Mouse (Mus musculus): ENCODE measurements around the gene Pef1. TPM values are rescaled to one million over a fixed set of nuclear protein-coding genes. Genes with fewer than 3 reads are reported as not detected.

Gene Pef1
- polyA plus RNA-seq, 1 experiment = 118 TPM

- no peak overlapping the region for H3K4me3 ChIP-seq (replicated peaks; ENCODE audit: extremely low read depth, low read depth, low read length)
- H3K4me1 ChIP-seq (ENCODE audit: control insufficient read depth, insufficient read depth, low read length) = no peaks in the 10 kb centered on the region
- DNase-seq = no peak
- no peak for TF ChIP-seq POLR2A (IDR thresholded peaks at IDR 0.05; ENCODE audit: borderline replicate concordance, extremely low read depth, low read depth, low read length)
- no peak for TF ChIP-seq CTCF (IDR thresholded peaks at IDR 0.05; ENCODE audit: insufficient read depth, low read length)
- 77% methylated on average over 3 of the region's 3 CpGs for WGBS
Observed at GRCm38 (mm10) chr4:130154250-130154649, 51.9 kb downstream of the Pef1 start.

DNA sequence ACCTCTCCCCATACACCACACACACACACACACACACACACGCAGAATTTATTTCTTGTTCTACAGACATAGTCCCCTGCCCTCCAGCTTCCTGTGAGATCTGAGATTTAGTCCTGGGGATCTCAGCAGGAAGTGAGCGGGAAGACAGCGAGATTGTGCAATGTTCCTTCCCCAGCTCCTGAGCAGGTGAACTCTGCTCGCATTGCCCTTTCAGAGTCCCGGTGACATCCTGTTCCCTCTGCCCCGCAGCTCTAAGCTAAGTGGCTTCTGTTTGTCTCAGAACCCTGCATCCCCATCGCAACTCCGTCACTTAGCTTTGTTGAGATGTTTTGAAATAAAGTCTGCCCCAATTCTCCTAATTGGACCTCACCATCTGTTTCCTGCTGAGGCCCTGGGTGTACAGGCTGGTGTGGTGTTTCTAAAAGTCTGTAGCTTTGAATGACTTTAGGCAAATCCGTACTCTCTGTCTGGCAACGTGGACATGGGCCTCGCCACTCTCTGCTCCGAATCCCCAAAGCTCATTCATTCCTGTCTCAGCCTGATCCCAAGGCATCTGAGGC lies 54.5 kb downstream of the Pef1 start:
- TF ChIP-seq POLR2A (IDR thresholded peaks at IDR 0.05; ENCODE audit: borderline replicate concordance, extremely low read depth, low read depth, low read length) (no peak), CTCF (IDR thresholded peaks at IDR 0.05; ENCODE audit: insufficient read depth, low read length) (no peak)
- no peak for DNase-seq
- no peak overlapping the region for H3K4me3 ChIP-seq (replicated peaks; ENCODE audit: extremely low read depth, low read depth, low read length)
- no peaks in the 10 kb centered on the region for H3K4me1 ChIP-seq (ENCODE audit: control insufficient read depth, insufficient read depth, low read length)
- WGBS = 54% methylated on average over 12 of the region's 12 CpGs

DNA sequence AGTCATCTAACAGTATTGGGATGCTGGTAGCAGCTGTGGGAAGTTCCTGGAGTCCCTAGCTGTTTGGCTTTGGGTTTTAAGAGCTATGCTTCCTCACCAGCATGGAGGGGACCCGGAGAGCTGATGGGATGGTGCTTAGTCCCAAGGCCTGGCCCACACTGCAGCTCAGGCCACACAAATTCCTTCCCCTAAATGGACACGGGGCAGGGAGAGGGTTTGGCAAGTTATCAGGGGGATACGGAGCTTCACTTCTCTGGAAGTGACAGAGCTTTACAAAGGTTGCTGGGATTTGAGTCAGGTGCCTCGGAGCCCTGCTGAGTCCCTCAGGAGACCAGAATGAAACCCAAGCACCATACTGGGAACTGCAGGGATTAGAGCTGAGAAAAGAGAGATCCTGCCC lies 59.0 kb downstream of the Pef1 start:
- no peak for DNase-seq
- TF ChIP-seq POLR2A (IDR thresholded peaks at IDR 0.05; ENCODE audit: borderline replicate concordance, extremely low read depth, low read depth, low read length) = no peak
- no peak for TF ChIP-seq CTCF (IDR thresholded peaks at IDR 0.05; ENCODE audit: insufficient read depth, low read length)
- WGBS = 55% methylated on average over 4 of the region's 4 CpGs

DNA sequence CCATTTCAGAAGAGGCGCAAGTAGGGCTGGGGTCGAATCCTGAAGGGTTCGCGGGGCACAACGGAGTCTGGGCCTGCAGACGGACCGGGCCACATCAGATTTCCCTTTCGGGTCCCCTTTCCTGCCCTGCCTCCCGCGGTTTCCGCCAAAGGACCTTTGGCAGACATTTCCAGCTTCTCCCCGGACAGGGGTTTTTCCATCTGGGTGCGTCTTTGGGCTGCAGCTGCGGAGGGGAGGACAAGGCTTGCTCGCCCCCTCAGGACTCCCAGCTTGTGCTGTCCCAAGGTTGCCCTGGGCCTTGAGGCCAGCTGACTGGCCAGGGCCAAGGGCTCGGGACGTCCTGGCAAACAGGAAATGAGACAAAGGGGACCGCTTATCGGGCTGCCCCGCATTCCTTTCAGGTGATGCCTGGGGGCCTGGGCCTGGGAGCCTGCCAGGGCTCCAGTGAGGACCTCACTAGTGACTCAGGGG lies 61.1 kb downstream of the Pef1 start:
- Histone ChIP-seq H3K4me1 (ENCODE audit: control insufficient read depth, insufficient read depth, low read length) (peaks cover 23% of the 10 kb centered on the region), H3K4me3 (replicated peaks; ENCODE audit: extremely low read depth, low read depth, low read length) (peak overlapping the region; percentile 38)
- 6% methylated on average over 20 of the region's 20 CpGs for WGBS
- peak; percentile 53 for DNase-seq
- no peak for TF ChIP-seq CTCF (IDR thresholded peaks at IDR 0.05; ENCODE audit: insufficient read depth, low read length)
- peak; percentile 77; the same call in 1 of the 2 replicates for TF ChIP-seq POLR2A (IDR thresholded peaks at IDR 0.05; ENCODE audit: borderline replicate concordance, extremely low read depth, low read depth, low read length)

More for the DNA sequence above, 59.0 kb downstream of the Pef1 start:
- H3K4me1 ChIP-seq (ENCODE audit: control insufficient read depth, insufficient read depth, low read length) = peaks cover 6% of the 10 kb centered on the region; the same call in 1 of the 2 replicates
- no peak overlapping the region for H3K4me3 ChIP-seq (replicated peaks; ENCODE audit: extremely low read depth, low read depth, low read length)

DNA sequence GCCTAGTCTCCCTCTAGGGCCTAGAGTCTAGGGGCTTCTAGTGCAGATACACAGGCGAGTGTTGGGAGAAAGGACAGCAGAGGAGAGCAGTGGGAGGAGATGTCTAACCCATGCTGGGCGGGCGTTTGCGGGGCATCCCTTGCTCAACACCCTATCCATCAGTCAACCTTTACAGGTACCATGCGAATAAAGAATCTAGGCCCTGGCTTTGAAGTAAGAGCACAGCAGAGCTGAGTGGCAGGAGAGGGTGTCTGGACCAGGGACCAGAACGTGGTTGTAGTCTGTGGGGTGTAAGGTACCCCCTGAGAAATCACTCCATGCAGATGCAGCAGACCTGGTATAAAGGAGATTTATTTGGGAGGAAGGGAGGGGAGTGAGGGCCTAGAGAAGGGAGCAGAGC lies 61.8 kb downstream of the Pef1 start:
- Histone ChIP-seq H3K4me1 (ENCODE audit: control insufficient read depth, insufficient read depth, low read length) (peaks cover 29% of the 10 kb centered on the region), H3K4me3 (replicated peaks; ENCODE audit: extremely low read depth, low read depth, low read length) (no peak overlapping the region)
- no peak for DNase-seq
- WGBS = 84% methylated on average over 6 of the region's 6 CpGs
- TF ChIP-seq POLR2A (IDR thresholded peaks at IDR 0.05; ENCODE audit: borderline replicate concordance, extremely low read depth, low read depth, low read length) (no peak), CTCF (IDR thresholded peaks at IDR 0.05; ENCODE audit: insufficient read depth, low read length) (no peak)

DNA sequence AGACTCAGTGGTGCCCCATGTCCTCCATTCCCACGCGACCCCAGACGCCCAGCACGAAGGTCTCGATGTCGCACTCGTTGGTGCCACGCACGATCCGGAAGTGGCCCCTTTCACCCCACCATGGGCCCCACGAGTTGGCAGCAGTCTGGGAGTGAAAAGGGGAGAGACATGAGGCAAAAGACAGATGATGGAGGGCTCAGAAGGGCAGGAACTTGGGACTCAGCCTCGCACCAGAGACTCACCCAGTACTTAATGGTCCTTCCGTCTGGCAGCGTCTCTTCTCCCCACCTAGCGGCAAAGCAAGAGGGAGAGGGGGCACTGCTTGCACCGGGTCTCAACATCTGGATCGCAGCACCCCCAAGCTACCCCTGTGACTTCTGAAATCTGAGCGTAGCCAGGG lies 63.7 kb downstream of the Pef1 start:
- DNase-seq = no peak
- WGBS = 82% methylated on average over 18 of the region's 18 CpGs
- peaks cover 29% of the 10 kb centered on the region for H3K4me1 ChIP-seq (ENCODE audit: control insufficient read depth, insufficient read depth, low read length)

DNA sequence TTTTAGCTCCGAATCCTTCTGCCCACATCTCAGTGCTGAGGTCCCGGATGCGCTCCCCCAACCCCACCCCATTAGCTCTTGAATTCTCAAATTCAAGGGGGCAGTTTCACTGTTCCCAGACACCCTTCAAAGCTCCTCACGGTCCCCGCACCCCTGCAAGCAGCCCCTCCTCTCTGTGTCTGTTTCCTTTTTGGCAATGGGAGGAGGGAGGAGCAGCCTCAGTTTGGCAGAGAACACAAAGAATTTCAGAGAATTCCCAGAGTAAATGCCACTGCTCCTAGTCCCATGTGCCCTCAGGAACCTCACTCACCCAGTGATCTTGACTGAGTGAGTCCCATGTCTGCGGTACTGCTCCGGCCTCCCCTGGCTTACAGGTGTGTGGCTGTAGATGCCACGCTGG lies 64.2 kb downstream of the Pef1 start:
- WGBS = 55% methylated on average over 8 of the region's 8 CpGs
- TF ChIP-seq POLR2A (IDR thresholded peaks at IDR 0.05; ENCODE audit: borderline replicate concordance, extremely low read depth, low read depth, low read length) = no peak; the same call in 1 of the 2 replicates
- no peak for DNase-seq
- peaks cover 32% of the 10 kb centered on the region for H3K4me1 ChIP-seq (ENCODE audit: control insufficient read depth, insufficient read depth, low read length)
- no peak overlapping the region for H3K4me3 ChIP-seq (replicated peaks; ENCODE audit: extremely low read depth, low read depth, low read length)

More for the DNA sequence above, 63.7 kb downstream of the Pef1 start:
- no peak overlapping the region for H3K4me3 ChIP-seq (replicated peaks; ENCODE audit: extremely low read depth, low read depth, low read length)
- no peak for TF ChIP-seq POLR2A (IDR thresholded peaks at IDR 0.05; ENCODE audit: borderline replicate concordance, extremely low read depth, low read depth, low read length)
- TF ChIP-seq CTCF (IDR thresholded peaks at IDR 0.05; ENCODE audit: insufficient read depth, low read length) = no peak

GRCm38 (mm10) chr4:130167321-130167720 lies 65.0 kb downstream of the Pef1 start:
- H3K4me3 ChIP-seq (replicated peaks; ENCODE audit: extremely low read depth, low read depth, low read length) = no peak overlapping the region

GRCm38 (mm10) chr4:130167814-130168213 lies 65.5 kb downstream of the Pef1 start:
- Histone ChIP-seq H3K4me1 (ENCODE audit: control insufficient read depth, insufficient read depth, low read length) (peaks cover 39% of the 10 kb centered on the region), H3K4me3 (replicated peaks; ENCODE audit: extremely low read depth, low read depth, low read length) (peak overlapping the region; percentile 18)
- no peak for DNase-seq
- TF ChIP-seq POLR2A (IDR thresholded peaks at IDR 0.05; ENCODE audit: borderline replicate concordance, extremely low read depth, low read depth, low read length) (peak; percentile 15; the same call in 1 of the 2 replicates), CTCF (IDR thresholded peaks at IDR 0.05; ENCODE audit: insufficient read depth, low read length) (no peak)
- WGBS = 26% methylated on average over 9 of the region's 9 CpGs

More at GRCm38 (mm10) chr4:130167321-130167720, 65.0 kb downstream of the Pef1 start:
- H3K4me1 ChIP-seq (ENCODE audit: control insufficient read depth, insufficient read depth, low read length) = peaks cover 38% of the 10 kb centered on the region
- DNase-seq = no peak
- WGBS = 52% methylated on average over 22 of the region's 22 CpGs
- TF ChIP-seq POLR2A (IDR thresholded peaks at IDR 0.05; ENCODE audit: borderline replicate concordance, extremely low read depth, low read depth, low read length) (no peak), CTCF (IDR thresholded peaks at IDR 0.05; ENCODE audit: insufficient read depth, low read length) (no peak)

Data from lung, adult 2 months (tissue).